Mouse (Mus musculus): ENCODE measurements around the gene Etl4. TPM values are rescaled to one million over a fixed set of nuclear protein-coding genes. Genes with fewer than 3 reads are reported as not detected.

Etl4 gene
- total RNA-seq, 1 experiment: 50.8 TPM

GRCm38 (mm10) chr2:20446180-20446579, 536.6 kb downstream of the Etl4 start:
- Histone ChIP-seq H3K4me1 (ENCODE audit: control insufficient read depth in 2 of 2, insufficient read depth in 2 of 2, low read length in 2 of 2, poor library complexity in 1 of 2) (peaks cover 11 to 13% of the 10 kb centered on the region in 2 experiments), H3K9ac (ENCODE audit: insufficient read depth, low read depth, low read length, poor library complexity, severe bottlenecking) (no peak overlapping the region), H3K36me3 (ENCODE audit: control insufficient read depth, insufficient read depth, low read length, poor library complexity, severe bottlenecking) (no peaks in the 10 kb centered on the region), H3K4me3 (ENCODE audit: insufficient read depth in 1 of 2, low read depth in 1 of 2, low read length in 2 of 2, poor library complexity in 1 of 2, severe bottlenecking in 1 of 2) (no peak overlapping the region), H3K9me3 (ENCODE audit: control insufficient read depth, insufficient read depth, low read depth, low read length) (no peaks in the 10 kb centered on the region), H3K27ac (ENCODE audit: insufficient read depth, low read depth, low read length, poor library complexity, severe bottlenecking) (no peak overlapping the region)
- DNase-seq (ENCODE audit: low read depth, low spot score): no peak
- in situ Hi-C loops (cut with MboI; ENCODE audit: low sequenced_read_pairs in 2 of 2, unreplicated experiment in 2 of 2): no loop called here
- TF ChIP-seq HCFC1 (IDR thresholded peaks at IDR 0.05; ENCODE audit: borderline replicate concordance, insufficient read depth, low read length): no peak
- TF ChIP-seq MAFK (IDR thresholded peaks at IDR 0.05; ENCODE audit: insufficient read depth, low read depth, low read length): no peak
- no peak for TF ChIP-seq ZC3H11A (IDR thresholded peaks at IDR 0.05; ENCODE audit: borderline replicate concordance, low read depth, low read length)
- TF ChIP-seq ZNF384 (IDR thresholded peaks at IDR 0.05; ENCODE audit: low read depth, low read length): no peak
- no peak for TF ChIP-seq CHD2 (IDR thresholded peaks at IDR 0.05; ENCODE audit: low read depth, low read length)

- Histone ChIP-seq H3K36me3 (ENCODE audit: control insufficient read depth, insufficient read depth, low read length, poor library complexity, severe bottlenecking) (no peaks in the 10 kb centered on the region), H3K4me3 (ENCODE audit: insufficient read depth in 1 of 2, low read depth in 1 of 2, low read length in 2 of 2, poor library complexity in 1 of 2, severe bottlenecking in 1 of 2) (no peak overlapping the region), H3K4me1 (ENCODE audit: control insufficient read depth in 2 of 2, insufficient read depth in 2 of 2, low read length in 2 of 2, poor library complexity in 1 of 2) (peaks cover 2 to 3% of the 10 kb centered on the region in 2 experiments; a peak in 3 of 4 replicates), H3K27ac (ENCODE audit: insufficient read depth, low read depth, low read length, poor library complexity, severe bottlenecking) (no peak overlapping the region), H3K9ac (ENCODE audit: insufficient read depth, low read depth, low read length, poor library complexity, severe bottlenecking) (no peak overlapping the region), H3K9me3 (ENCODE audit: control insufficient read depth, insufficient read depth, low read depth, low read length) (no peaks in the 10 kb centered on the region)
- TF ChIP-seq HCFC1 (IDR thresholded peaks at IDR 0.05; ENCODE audit: borderline replicate concordance, insufficient read depth, low read length): no peak
- no peak for TF ChIP-seq CHD2 (IDR thresholded peaks at IDR 0.05; ENCODE audit: low read depth, low read length)
- TF ChIP-seq ZNF384 (IDR thresholded peaks at IDR 0.05; ENCODE audit: low read depth, low read length): no peak
- TF ChIP-seq MAFK (IDR thresholded peaks at IDR 0.05; ENCODE audit: insufficient read depth, low read depth, low read length): no peak
- TF ChIP-seq ZC3H11A (IDR thresholded peaks at IDR 0.05; ENCODE audit: borderline replicate concordance, low read depth, low read length): no peak
- in situ Hi-C loops (cut with MboI; ENCODE audit: low sequenced_read_pairs in 2 of 2, unreplicated experiment in 2 of 2): no loop called here
- no peak for DNase-seq (ENCODE audit: low read depth, low spot score)
Measured at GRCm38 (mm10) chr2:20450945-20451344, 541.4 kb downstream of the Etl4 start.

- in situ Hi-C loops (cut with MboI; ENCODE audit: low sequenced_read_pairs in 2 of 2, unreplicated experiment in 2 of 2): no loop called here
- H3K36me3 ChIP-seq (ENCODE audit: control insufficient read depth, insufficient read depth, low read length, poor library complexity, severe bottlenecking): no peaks in the 10 kb centered on the region
- H3K27ac ChIP-seq (ENCODE audit: insufficient read depth, low read depth, low read length, poor library complexity, severe bottlenecking): no peak overlapping the region
- no peak for TF ChIP-seq ZC3H11A (IDR thresholded peaks at IDR 0.05; ENCODE audit: borderline replicate concordance, low read depth, low read length)
- no peak for TF ChIP-seq ZNF384 (IDR thresholded peaks at IDR 0.05; ENCODE audit: low read depth, low read length)
- TF ChIP-seq HCFC1 (IDR thresholded peaks at IDR 0.05; ENCODE audit: borderline replicate concordance, insufficient read depth, low read length): no peak
- no peak for TF ChIP-seq CHD2 (IDR thresholded peaks at IDR 0.05; ENCODE audit: low read depth, low read length)
- no peak for TF ChIP-seq MAFK (IDR thresholded peaks at IDR 0.05; ENCODE audit: insufficient read depth, low read depth, low read length)
- H3K9ac ChIP-seq (ENCODE audit: insufficient read depth, low read depth, low read length, poor library complexity, severe bottlenecking): no peak overlapping the region
- H3K4me3 ChIP-seq (ENCODE audit: insufficient read depth in 1 of 2, low read depth in 1 of 2, low read length in 2 of 2, poor library complexity in 1 of 2, severe bottlenecking in 1 of 2): no peak overlapping the region
- no peaks in the 10 kb centered on the region for H3K9me3 ChIP-seq (ENCODE audit: control insufficient read depth, insufficient read depth, low read depth, low read length)
- H3K4me1 ChIP-seq (ENCODE audit: control insufficient read depth in 2 of 2, insufficient read depth in 2 of 2, low read length in 2 of 2, poor library complexity in 1 of 2): peaks cover 2% of the 10 kb centered on the region in 2 experiments; a peak in 2 of 4 replicates
- DNase-seq (ENCODE audit: low read depth, low spot score): no peak
Measured at GRCm38 (mm10) chr2:20453506-20454206, 544.1 kb downstream of the Etl4 start.

GRCm38 (mm10) chr2:20479199-20479598, 569.6 kb downstream of the Etl4 start:
- in situ Hi-C loops (cut with MboI; ENCODE audit: low sequenced_read_pairs in 2 of 2, unreplicated experiment in 2 of 2): no loop called here
- Histone ChIP-seq H3K4me1 (ENCODE audit: control insufficient read depth in 2 of 2, insufficient read depth in 2 of 2, low read length in 2 of 2, poor library complexity in 1 of 2) (no peaks in the 10 kb centered on the region), H3K9me3 (ENCODE audit: control insufficient read depth, insufficient read depth, low read depth, low read length) (no peaks in the 10 kb centered on the region), H3K36me3 (ENCODE audit: control insufficient read depth, insufficient read depth, low read length, poor library complexity, severe bottlenecking) (no peaks in the 10 kb centered on the region), H3K27ac (ENCODE audit: insufficient read depth, low read depth, low read length, poor library complexity, severe bottlenecking) (no peak overlapping the region), H3K4me3 (ENCODE audit: insufficient read depth in 1 of 2, low read depth in 1 of 2, low read length in 2 of 2, poor library complexity in 1 of 2, severe bottlenecking in 1 of 2) (no peak overlapping the region), H3K9ac (ENCODE audit: insufficient read depth, low read depth, low read length, poor library complexity, severe bottlenecking) (no peak overlapping the region)
- DNase-seq (ENCODE audit: low read depth, low spot score): no peak
- TF ChIP-seq HCFC1 (IDR thresholded peaks at IDR 0.05; ENCODE audit: borderline replicate concordance, insufficient read depth, low read length) (no peak), MAFK (IDR thresholded peaks at IDR 0.05; ENCODE audit: insufficient read depth, low read depth, low read length) (no peak), ZNF384 (IDR thresholded peaks at IDR 0.05; ENCODE audit: low read depth, low read length) (no peak), CHD2 (IDR thresholded peaks at IDR 0.05; ENCODE audit: low read depth, low read length) (no peak), ZC3H11A (IDR thresholded peaks at IDR 0.05; ENCODE audit: borderline replicate concordance, low read depth, low read length) (no peak)

All from ES-E14 (cell line).